Mouse (Mus musculus) frontal cortex, adult 2 months (tissue): Measurements from ENCODE around the gene Gpld1. TPM values are rescaled to one million over a fixed set of nuclear protein-coding genes. Genes with fewer than 3 reads are reported as not detected.
"Not testable (repeated sequence)": the region's sequence is repeated elsewhere in the genome, so short reads cannot be mapped to it uniquely, and the experiment has no call there.

Experiments
- DNase-seq, 2 experiments: peaks; one replicate each; pipeline ENCODE4 v3.0.0; 2022; ENCODE audit warnings: low spot score in 1 of 2; ENCODE audit errors: extremely low spot score in 1 of 2
- polyA plus RNA-seq: library from polyadenylated mRNA; depleted of rRNA; stranded (reverse); fragments of >200 nt; gene quantifications from 2 replicates; pipeline ENCODE4 v1.2.3, GENCODE M21; 2012

The Gpld1 gene
- polyA plus RNA-seq, 1 experiment, result 18.6 TPM

DNA sequence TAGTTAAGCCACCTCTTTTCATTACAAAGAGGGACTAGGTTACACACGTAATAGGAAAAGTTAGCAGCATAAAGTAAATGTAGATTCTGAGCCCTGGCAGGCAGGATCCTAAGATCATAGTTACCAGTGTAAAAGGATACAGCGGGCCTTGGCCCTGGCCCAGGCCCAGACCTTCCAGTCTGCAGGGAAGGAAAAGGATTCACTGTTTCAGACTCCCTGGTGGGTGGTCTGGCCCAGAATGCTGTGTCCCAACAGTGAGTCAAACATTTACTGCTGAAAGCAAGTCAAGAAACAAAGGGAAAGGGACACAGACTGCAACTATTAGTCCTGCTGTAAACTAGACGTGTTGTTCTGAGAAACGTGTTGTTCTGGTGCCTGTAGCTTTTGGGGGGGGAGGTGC, 2.6 kb downstream of the Gpld1 start:
- DNase-seq, result no peak

DNA sequence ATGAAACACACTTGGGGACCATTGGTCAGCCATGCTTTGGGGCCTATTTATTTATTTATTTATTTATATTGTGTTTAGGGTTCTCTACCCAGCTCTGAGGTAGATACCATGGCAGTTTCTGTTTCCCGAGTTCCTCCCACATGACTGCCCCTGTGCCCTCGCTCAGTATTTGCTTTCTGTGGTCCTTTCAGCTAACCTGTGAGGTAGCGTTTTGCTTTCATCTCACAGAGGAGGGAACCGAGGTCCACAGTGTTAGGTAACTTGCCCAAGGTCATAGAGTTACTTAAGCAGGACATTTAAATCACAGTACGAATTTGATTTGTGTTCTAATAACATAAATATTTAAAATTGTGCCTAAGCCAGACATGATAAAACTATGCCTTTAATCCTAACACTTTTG, 4.2 kb downstream of the Gpld1 start:
- DNase-seq, result no peak

DNA sequence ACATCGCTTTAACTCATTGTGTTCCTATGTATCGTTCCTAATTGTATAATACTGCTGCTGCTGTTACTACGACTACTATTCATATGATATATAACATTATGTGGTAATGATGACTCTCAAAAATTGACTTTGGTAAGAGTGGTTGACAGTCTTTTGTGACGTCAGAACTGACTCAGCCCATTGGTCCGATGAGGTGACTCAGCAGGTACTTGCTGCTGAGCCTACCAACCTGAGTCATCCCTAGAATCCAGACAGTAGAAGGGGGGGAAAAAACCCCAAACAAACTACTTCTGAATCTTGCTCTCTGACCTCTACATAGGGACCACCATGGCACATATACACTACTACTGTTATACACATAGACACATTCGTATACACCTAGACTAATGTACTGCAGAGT, 5.9 kb downstream of the Gpld1 start:
- no peak for DNase-seq

DNA sequence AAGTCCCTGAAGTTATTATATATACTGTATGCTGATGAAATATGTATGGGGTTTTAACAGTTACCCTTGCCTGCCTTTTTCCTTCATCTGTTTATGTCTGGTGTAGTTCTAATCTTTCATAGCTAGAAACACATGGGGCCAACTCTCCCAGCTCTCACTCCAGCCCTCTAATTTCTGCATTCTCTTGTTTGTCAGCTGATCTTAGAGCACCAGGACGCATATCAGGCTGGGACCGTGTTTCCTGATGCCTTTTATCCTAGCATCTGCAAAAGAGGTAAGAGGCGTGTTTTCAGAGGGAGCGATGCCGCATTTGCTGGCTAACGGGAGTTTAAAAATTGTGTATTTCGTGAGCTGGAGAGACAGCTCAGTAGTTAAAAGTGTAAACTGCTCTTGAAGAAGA, 9.7 kb downstream of the Gpld1 start:
- DNase-seq, result no peak

DNA sequence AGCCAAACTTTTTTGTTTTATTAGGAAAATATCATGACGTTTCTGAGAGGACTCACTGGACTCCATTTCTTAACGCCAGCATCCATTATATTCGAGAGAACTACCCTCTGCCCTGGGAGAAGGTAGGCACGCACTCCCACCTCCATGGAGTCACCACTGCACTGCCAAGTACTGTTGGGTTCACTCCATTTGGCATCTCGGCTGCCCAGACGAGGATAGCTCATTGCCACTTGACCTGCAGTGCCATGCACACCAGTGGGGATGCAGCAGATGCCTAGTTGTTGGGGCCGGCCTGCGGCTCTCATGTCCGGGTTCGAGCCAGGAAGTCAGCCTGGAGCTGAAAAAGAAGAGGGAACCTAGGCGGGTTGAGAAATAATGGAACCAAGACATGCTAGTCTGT, 12.1 kb downstream of the Gpld1 start:
- no peak for DNase-seq

DNA sequence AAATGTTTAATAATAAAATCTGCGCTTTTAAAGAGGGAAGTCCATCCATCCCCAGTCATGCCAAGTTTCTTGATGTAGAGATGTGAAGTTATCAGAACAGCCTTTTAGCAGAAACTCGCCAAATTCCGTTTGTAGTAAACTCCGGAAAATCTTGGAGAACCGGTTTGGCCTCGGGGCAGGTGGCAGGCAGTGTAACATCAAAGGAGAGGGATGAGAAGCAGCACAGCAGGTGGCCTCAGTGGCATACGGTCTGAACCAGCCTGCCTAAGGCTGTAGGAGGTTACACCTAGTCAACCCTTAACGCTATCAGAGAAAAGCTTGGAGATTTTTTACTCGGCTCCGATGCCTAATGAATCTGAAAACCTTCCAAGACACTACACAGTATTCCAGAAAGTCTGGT, 12.5 kb downstream of the Gpld1 start:
- no peak for DNase-seq

DNA sequence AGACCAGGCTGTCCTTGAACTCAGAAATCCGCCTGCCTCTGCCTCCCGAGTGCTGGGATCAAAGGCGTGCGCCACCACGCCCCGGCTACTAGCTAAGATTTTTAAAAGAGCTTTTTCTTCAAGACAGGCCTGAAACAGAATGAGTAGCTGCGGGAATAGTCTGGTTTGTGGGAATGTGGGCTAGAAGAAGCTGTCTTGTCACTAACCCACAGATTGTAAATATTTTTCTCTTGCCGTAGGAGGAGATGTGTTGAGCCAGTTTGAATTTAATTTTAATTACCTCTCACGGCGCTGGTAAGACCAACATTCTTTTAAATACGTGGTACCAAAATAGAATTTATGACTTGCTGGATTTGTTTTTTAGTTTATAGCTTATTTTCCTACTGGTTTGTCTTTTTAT, 15.7 kb downstream of the Gpld1 start:
- peak in 1 of 2 experiments; percentile 41 for DNase-seq

DNA sequence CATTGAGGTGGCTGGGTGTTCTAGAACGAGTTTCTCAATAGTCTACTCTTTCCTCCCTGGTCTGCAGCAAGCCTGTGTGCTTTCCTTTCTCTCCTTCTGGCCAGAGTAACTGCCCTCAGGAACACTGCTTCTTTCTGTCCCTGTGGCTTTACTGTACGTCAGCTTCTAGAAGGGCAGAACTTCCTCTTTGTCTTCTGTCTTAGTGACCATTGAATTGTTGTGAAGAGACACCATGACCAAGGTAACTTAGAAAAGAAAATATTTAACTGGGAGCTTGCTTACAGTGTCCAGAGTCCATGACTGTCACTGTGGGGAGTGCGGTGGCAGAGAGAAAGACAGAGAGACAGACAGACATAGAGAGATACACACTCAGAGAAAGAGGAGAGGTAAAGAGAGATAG, 17.1 kb downstream of the Gpld1 start:
- DNase-seq, result no peak

DNA sequence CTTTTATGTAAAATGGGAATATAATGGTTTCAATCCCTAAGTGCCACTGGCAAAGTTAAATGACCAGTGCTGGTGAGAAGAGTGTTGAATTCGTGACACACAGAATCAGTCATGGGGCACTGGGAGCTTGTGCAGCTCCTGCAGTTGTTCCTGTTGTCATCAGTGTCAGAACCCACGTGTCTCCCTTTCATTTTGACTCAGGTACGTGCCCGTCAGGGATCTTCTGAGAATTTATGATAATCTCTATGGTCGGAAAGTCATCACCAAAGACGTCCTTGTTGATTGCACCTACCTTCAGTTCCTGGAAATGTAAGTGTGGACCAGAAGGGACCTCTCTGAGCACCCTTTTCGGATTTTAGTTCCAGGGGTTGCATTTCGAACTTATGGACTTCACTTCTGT, 19.2 kb downstream of the Gpld1 start:
- DNase-seq, result no peak

DNA sequence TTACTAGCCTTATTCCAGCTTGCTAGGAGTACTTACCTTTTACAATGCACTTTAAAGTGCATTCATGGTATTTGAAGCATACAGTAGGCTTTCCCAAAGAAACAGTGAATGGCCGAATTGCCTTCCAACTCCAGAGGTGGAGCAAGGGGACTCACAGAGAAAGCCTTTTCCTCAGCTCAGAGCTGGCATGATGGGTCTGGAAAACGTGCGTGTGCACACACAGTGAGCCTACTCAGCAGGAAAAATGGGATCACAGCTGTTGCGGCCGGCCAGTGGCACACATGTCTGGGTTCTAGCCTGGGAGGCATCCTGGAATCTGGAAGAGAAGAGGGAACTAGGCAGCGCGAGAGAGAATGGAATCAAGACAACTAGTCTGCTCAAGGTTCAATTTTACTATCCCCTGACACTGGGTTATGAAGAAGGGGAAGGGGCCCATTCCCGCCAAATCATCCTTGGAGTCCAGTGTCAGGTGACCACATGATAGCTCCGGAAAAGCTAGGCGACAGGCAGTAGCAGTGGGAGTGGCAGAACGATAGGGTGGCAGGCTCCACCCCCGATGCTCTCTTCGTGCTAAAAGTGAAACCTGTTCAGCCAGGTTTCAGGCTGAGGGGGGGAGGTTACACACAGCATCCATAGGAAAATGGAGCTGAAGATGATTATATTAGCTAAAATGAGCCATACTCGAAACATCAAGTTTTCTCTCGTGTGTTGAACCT, 22.3 kb downstream of the Gpld1 start:
- DNase-seq, result no peak

DNA sequence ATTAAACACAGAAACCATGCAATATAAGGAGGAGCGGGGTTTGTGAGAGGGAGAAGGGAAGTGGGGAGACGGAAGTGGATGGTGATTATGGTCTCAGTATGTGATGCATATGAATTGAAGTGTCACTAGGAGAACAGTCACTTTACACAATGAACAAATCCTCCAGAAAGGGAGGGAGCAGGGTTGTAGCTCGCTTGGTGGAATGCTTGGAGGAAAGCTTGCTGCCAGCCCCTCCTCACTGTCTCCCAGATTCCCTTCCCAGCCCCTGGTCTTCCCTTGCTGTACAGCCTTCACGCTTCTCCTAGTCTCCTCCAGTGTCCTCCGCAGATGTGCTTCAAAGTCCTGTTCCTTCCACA, 22.9 kb downstream of the Gpld1 start:
- DNase-seq, result no peak

DNA sequence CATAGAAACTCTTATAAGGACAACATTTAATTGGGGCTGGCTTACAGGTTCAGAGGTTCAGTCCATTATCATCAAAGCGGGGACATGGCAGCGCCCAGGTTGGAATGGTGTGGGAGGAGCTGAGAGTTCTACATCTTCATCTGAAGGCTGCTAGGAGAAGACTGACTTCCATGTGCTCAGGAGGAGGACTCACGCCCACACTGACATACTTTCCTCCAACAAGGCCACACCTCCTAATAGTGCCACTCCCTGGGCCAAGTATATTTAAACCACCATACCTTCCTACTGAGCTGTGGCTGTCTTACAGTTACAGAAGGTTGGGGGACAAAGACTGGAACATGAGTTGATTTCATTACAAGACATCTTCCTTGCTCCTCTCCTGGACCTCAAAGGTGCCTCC, 28.8 kb downstream of the Gpld1 start:
- not testable (repeated sequence) for DNase-seq

DNA sequence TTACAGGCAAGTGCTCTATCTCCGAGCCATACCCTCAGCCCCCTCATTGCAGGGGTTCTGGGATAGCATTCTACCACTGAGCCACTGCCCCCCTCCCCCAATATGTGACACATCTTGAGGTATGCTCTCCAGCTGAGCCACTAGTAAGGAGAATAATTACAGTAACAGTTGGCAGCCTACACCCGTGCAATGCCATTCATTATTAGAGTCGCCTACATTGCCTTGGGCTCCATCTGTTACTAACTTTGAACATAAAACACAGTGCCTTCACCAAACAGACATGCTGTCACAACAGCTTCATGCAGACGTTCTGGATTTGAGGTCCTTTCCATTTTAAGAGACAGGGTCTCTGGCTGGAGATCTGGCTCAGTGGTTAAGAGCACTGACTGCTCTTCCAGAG, 33.4 kb downstream of the Gpld1 start:
- peak; percentile 20 to 43 for DNase-seq

DNA sequence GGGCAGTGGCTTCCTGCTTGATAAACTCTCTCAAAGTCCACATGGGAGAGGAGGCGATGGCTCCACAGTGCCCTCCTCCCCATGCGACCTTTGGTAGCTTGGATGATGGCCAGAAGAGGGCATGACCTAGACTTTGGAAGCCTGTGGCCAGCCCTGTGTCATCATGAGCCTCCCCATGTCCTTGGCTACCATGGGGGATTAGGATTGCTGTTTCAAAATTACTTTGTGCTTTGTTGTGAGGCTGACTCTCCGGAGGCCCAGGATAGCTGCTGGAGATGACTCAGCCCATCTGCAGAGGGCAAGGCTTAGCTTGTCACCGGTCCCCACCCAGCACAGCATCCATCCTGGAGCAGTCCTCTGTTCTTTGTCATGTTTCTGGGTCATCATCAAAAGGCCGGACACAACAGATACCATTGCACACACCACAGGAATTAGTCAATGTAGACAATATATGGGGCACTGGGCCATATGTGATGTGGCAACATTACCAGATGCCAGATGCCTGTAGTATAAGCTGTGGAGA, 34.9 kb downstream of the Gpld1 start:
- DNase-seq, result no peak

DNA sequence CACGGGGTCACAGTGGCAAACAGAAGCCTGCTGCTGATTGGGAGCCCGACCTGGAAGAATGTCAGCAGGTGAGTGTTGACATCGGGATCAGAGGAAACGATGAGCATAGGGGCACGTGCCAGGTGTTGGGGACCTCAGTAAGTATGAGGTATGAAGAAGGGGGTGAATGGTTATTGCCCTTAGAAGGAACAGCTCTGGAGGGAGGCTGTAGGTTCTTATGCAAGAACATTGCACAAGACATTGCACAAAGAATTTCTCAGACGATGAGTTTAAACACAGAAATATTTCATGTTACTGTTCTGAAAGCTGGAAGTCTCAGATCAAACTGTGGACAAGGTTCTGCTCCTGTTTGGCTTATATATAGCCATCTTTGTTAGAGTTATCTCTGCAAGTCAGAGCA, 38.1 kb downstream of the Gpld1 start:
- no peak for DNase-seq

DNA sequence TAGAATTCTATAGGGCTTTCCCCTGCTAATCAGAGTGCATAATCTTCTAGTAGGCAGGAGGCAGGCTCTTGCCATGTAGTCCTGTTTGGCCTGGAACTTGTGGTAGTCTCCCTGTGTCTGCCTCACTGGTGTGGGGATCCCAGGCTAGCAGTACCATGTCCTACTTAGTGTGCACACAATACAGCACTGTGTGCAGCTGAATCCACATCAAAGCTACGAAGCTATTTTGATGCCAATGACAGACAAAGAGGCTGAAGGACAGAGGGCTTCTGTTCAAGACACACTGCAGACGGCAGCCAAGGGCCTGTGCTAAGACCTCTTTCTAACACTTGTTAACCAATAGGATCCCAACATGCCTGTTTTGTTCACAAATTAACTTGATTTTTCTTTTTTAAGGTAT, 42.5 kb downstream of the Gpld1 start:
- DNase-seq, result peak; percentile 31 to 57

DNA sequence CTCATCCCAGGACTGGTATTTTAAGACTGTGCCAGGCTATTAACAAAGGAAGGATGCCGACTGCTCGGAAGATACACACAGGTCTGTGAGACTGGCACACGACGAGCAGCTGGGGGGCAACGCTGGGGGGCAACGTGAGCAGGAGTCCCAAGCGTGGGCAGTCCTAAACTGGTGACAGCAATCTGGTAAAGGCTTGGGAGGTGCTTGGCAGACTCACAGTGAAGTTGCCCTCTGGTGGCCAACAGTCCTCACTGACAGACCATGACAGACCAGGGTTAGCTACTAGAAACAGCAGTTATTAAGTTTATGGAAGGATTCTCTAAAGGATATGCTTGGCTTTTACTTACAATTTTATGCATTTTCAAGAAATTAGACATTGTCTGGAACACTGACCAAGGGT, 45.4 kb downstream of the Gpld1 start:
- peak; percentile 36 to 76 for DNase-seq

DNA sequence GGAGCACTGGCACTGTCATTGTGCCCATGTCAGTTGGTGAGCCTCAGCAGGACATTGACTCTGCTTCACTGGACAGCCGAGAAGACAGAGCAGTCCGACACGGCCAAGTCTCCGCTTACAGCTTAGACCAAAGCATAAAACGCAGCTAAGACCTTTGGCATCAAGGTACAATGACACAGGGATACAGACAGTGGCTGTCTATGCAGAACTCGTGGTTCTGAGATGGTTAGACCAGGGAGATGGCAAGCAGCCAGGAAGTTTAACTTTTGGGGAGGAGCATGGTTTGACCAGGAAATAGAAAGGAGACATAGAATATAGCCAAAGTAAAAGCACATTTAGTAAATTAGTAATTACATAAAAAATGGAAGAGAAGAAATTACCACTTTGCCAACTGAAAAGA, 46.1 kb downstream of the Gpld1 start:
- DNase-seq, result no peak

DNA sequence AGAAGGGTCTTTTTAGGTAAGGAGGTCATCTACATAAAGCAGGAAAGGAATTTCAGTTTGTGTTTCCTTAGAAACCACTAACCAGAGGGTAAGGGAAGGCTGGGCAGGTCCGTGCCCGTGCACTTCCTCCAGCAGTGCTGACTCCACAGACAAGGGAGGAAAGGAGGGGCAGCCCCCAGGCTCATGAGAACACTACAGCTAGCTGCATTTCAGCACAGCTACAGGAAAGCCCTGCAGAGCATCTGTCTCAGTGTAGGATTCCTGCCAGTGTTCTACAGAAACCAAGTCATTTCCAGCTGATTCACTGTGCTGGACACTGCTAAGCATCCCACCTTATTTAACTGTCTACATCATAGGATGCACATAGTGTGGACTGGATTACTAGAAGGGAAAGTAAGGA, 50.2 kb downstream of the Gpld1 start:
- no peak for DNase-seq

DNA sequence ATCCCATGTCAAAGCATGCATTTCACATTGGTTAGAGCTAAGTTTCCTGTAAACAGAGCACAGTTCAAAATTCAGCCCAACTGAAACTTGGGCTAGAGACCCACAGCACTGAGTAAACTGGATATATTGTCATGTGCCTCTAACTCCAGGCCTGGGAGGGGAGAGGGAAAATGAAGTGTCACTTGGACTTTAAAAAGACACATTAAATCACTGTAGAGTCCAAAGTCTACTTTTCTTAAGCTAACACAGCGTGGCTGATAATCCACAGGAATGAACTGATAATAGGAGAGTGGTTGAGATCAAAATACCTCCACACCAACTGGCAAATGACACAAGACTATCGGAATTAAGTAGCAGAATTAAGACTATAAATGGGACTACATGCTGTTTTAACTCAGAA, 56.6 kb downstream of the Gpld1 start:
- no peak for DNase-seq

DNA sequence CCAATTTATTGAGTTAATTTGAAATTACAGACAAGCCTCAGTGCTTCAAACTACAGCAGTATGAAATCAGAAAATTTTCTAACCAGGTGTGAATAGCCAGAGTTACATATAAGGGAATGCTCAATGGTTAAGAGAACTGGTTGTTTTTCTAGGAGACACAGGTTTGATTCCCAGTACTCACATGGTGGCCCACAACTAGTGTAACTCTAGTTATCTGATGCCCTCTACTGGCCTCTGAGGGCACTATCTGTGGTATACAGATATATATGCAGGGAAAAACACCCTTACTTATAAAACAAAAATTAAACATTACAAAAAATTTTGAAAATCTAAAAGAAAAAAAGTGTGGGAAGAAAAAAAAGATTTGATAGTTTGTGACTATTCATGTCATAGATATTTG, 60.0 kb downstream of the Gpld1 start:
- no peak for DNase-seq

DNA sequence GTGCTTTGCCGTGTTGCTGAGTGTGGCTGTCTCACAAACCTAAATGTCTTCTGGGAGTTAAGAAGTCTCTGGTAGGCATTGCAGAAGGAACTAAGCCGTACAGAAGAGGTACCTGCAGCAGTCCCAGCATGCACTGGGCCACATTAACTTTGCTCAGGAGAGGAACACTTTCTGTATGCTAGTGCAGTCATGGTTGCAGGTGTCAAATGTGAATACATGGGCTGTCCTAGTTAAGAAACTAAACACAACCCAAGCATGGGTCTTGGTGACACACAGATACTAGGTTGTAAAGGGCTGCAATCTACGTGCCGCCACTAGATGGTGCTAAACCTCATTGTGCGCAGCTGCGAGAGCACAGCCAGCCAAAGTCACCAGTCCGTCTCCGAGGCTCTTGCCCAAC, 64.2 kb downstream of the Gpld1 start:
- peak in 1 of 2 experiments; percentile 72 for DNase-seq

DNA sequence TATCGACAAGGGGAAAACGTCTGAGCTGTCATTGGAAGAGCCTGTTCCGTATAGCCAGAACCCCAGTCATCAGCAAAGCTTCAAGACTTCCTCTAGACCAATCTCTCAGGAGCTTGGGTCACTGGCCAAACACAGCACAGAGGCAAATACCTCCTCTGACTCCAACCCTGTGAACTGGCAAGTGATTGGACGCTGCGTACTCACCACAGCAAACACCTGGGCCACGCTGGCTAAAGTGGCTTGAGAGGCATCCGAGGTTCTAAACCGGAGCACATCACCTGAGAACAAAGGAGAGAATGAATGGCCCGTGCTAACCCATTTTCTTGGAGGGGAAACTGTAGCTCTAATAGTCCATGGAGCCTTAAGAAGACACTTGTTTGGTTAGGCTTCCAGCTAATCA, 75.4 kb downstream of the Gpld1 start:
- no peak for DNase-seq
